Mouse (Mus musculus) kidney, embryonic 14.5 days (tissue): Measurements from ENCODE around the gene Lrrc47. TPM values are rescaled to one million over a fixed set of nuclear protein-coding genes. Genes with fewer than 3 reads are reported as not detected.

Source experiments
- ATAC-seq: fragments of 200-750 bp; cut with Nextera tagmentation; 2 replicates; pipeline ENCODE4 v1.8.0; 2017; ENCODE audit warnings: moderate number of reproducible peaks, mild to moderate bottlenecking, moderate TSS enrichment, moderate library complexity; ENCODE audit not compliant: low FRiP score, low TSS enrichment
- H3K27ac ChIP-seq: fragments of 300-500 bp; sonication (generic); 2 replicates; pipeline ENCODE4 v1.5.1; 2014; ENCODE audit warnings: low read depth, mild to moderate bottlenecking, low read length, moderate library complexity, mixed read lengths
- H3K27me3 ChIP-seq: fragments of 300-500 bp; sonication (generic); 2 replicates; pipeline ENCODE4 v1.6.1; 2014; ENCODE audit warnings: mild to moderate bottlenecking, low read length; ENCODE audit not compliant: control insufficient read depth, insufficient read depth
- H3K36me3 ChIP-seq: fragments of 300-500 bp; sonication (generic); 2 replicates; pipeline ENCODE4 v1.6.1; 2014; ENCODE audit warnings: low read length, mixed read lengths; ENCODE audit not compliant: control insufficient read depth, insufficient read depth
- H3K4me1 ChIP-seq: fragments of 300-500 bp; sonication (generic); 2 replicates; pipeline ENCODE4 v1.6.1; 2014; ENCODE audit warnings: low read length, mixed read lengths; ENCODE audit not compliant: control insufficient read depth, insufficient read depth
- H3K4me2 ChIP-seq: fragments of 300-500 bp; sonication (generic); replicated peaks from 2 replicates; pipeline ENCODE4 v1.6.1; 2014; ENCODE audit warnings: low read depth, mild to moderate bottlenecking, low read length
- H3K4me3 ChIP-seq: fragments of 300-500 bp; sonication (generic); 2 replicates; pipeline ENCODE4 v1.5.1; 2014; ENCODE audit warnings: mild to moderate bottlenecking, low read length
- H3K9ac ChIP-seq: fragments of 300-500 bp; sonication (generic); 2 replicates; pipeline ENCODE4 v1.6.1; 2014; ENCODE audit warnings: low read depth, mild to moderate bottlenecking, low read length, moderate library complexity
- H3K9me3 ChIP-seq: fragments of 300-500 bp; sonication (generic); 2 replicates; pipeline ENCODE4 v1.6.1; 2016; ENCODE audit warnings: low read length; ENCODE audit not compliant: control insufficient read depth
- WGBS: fragments of 180-500 bp; shearing (Covaris S2); extraction: QIAGEN DNeasy Blood & Tissue Kit; methylation state at CpG from one replicate; pipeline ENCODE4 v1.1.7; 2014; 5-methylcytosine and 5-hydroxymethylcytosine counted together
- polyA plus RNA-seq: library from polyadenylated mRNA; unstranded; fragments of >200 nt; fragmentation: Nextera tagmentation; extraction: Ambion mirVana; gene quantifications from 2 replicates; pipeline ENCODE4 v1.2.1, GENCODE M21; 2014

Gene Lrrc47
- polyA plus RNA-seq, 1 experiment from 2014 or later: 12.1 TPM

DNA sequence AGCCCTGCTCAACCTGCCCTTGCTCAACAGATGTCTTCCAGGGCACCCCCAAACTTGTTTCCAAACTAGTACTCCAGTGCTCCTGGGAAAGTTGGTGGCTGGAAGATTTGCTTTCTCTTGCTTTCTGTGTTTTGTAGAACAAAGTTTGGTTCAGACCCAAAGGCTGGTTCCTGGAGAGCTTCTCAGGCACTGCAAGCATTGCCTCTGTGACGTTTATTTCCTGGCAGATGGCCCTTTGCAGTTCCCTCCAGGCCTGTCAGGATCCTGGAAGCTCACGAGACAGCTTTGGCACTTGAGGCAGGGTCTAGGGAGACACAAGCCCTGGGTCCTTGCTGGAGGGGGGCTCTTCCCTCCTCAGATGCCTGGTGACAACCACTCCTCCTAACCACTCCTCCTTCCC is 45.1 kb downstream of the Lrrc47 start:
- Histone ChIP-seq H3K4me1 (no peaks in the 10 kb centered on the region), H3K36me3 (no peaks in the 10 kb centered on the region), H3K9me3 (no peaks in the 10 kb centered on the region), H3K9ac (no peak overlapping the region), H3K4me2 (no peak overlapping the region), H3K4me3 (no peak overlapping the region), H3K27me3 (no peaks in the 10 kb centered on the region), H3K27ac (no peak overlapping the region)
- no peak for ATAC-seq
- 38% methylated on average over 2 of the region's 2 CpGs for WGBS

DNA sequence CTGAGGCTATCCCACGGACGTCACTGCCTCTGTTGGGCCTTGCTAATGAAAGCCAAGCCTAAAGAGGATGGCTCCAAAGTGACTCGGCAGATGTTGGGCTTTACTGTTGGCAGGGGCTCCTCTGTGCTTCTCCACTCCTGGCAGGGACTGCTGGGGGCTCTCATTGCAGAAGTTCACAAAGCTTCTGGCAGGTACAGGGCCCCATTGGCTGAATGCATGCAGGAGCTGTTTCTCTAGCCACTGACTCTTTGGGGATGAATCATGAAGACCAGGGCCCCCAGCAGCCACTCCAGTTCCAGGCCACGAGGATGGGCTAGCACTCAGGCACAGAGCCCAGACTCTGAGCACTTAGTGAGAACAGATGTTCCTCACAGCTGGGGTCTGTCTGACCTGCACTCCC is 46.2 kb downstream of the Lrrc47 start:
- H3K36me3 ChIP-seq: no peaks in the 10 kb centered on the region
- H3K4me2 ChIP-seq: no peak overlapping the region
- H3K27me3 ChIP-seq: no peaks in the 10 kb centered on the region
- no peaks in the 10 kb centered on the region for H3K9me3 ChIP-seq
- H3K4me3 ChIP-seq: no peak overlapping the region
- H3K27ac ChIP-seq: no peak overlapping the region
- 66% methylated on average over 4 of the region's 4 CpGs for WGBS
- no peak overlapping the region for H3K9ac ChIP-seq
- H3K4me1 ChIP-seq: no peaks in the 10 kb centered on the region
- no peak for ATAC-seq

DNA sequence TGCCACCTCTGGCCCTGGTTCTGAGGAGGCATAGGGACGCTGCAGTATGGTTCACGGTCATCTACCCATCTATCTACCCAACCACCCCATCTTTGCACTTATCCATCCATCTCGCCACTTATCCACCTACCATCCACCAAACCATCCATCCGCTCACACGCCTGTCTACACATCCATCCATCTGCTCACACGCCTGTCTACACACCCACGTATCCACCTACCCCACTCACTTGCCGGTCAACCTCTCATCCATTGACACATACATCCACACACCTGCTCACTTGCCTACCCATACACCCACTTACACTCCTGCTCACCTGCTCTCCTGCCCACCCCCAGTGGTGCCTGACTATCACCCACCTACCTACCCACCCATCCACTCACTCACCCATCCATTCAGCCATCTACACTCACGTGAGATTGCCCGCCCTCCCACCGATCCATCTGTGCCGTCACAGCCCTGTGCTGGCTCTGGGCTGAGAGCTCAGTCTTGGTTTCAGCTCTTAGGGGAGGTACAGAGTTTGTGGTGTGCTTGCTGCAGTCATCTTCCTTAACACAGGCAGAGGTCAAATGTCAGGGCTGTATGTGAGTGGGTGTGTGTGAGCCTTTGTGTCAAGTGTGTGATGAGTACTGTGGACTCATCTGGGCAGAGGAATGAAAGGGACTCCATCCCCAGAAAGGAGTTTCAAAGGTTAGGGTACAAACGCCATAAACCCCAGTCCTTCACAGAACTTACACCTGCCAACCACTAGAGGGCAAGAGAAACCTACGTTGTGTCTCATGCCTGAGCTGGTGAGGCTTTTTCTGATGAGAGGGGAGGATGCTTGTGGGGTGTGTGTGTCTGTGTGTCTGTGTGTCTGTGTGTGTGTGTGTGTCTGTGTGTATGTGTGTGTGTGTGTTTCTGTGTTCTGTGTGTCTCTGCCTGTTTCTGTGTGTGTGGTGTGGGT is 53.6 kb downstream of the Lrrc47 start:
- 0 out of 2 replicates have a peak, but pooled peaks have one; percentile 46 for ATAC-seq
- 66% methylated on average over 14 of the region's 14 CpGs for WGBS

DNA sequence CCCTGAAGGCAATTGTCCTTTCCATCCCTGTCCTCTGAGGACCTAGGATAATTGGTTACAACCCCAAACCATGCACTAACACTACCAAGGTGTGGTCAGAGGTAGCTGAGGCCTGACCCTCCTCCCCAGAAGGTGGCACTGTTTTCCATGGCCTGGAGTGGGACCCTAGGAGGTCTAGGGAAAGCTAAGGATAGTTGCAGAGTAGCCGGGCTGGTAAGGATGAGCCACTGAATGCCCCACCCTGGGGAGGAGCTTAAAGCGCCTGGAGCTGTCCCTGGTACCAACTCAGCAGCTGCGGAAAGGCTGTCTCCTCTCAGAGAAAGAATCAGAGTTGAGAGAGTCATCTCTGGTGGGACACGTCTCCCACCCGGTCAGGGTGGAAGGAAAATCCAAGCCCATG is 59.4 kb downstream of the Lrrc47 start:
- Histone ChIP-seq H3K4me3 (no peak overlapping the region), H3K36me3 (no peaks in the 10 kb centered on the region), H3K9ac (no peak overlapping the region), H3K4me2 (no peak overlapping the region), H3K27me3 (peaks cover 18% of the 10 kb centered on the region), H3K27ac (no peak overlapping the region), H3K9me3 (no peaks in the 10 kb centered on the region), H3K4me1 (no peaks in the 10 kb centered on the region)
- 0% methylated on average over 5 of the region's 5 CpGs for WGBS
- peak; percentile 64; the same call in 1 of the 2 replicates for ATAC-seq

More for the DNA sequence above, 53.6 kb downstream of the Lrrc47 start:
- H3K9me3 ChIP-seq: no peaks in the 10 kb centered on the region
- no peak overlapping the region for H3K4me2 ChIP-seq
- no peak overlapping the region for H3K27ac ChIP-seq
- H3K36me3 ChIP-seq: no peaks in the 10 kb centered on the region
- H3K9ac ChIP-seq: no peak overlapping the region; the same call in 1 of the 2 replicates
- no peak overlapping the region for H3K4me3 ChIP-seq
- H3K27me3 ChIP-seq: 0 out of 2 replicates have a peak, but pooled peaks cover 5% of the 10 kb centered on the region
- H3K4me1 ChIP-seq: no peaks in the 10 kb centered on the region

Other genes with a start within 250 kb of the Lrrc47 start
- gene A430005L14Rik, start 54.5 kb upstream of the Lrrc47 start, polyA plus RNA-seq: 104 and 115 TPM in 2 replicates
- 11.1 and 14.1 TPM in 2 replicates for gene Dffb, start 36.6 kb upstream of the Lrrc47 start, polyA plus RNA-seq
- 11.4 and 17.4 TPM in 2 replicates for gene Cep104, start 36.5 kb upstream of the Lrrc47 start, polyA plus RNA-seq
- gene Smim1, start 14.5 kb downstream of the Lrrc47 start, polyA plus RNA-seq: 29.9 and 35.4 TPM in 2 replicates
- gene Ccdc27, start 30.9 kb downstream of the Lrrc47 start, polyA plus RNA-seq: not detected in 2 replicates
- 0.23 and 0.80 TPM in 2 replicates for gene Trp73, start 128.5 kb downstream of the Lrrc47 start, polyA plus RNA-seq
- gene Wrap73, start 130.6 kb downstream of the Lrrc47 start, polyA plus RNA-seq: 37.7 and 41.7 TPM in 2 replicates
- gene Tprgl, start 148.9 kb downstream of the Lrrc47 start, polyA plus RNA-seq: 98.2 and 124 TPM in 2 replicates
- 7.0 and 12.7 TPM in 2 replicates for gene Megf6, start 159.0 kb downstream of the Lrrc47 start, polyA plus RNA-seq